Mouse (Mus musculus) hindbrain, postnatal 0 days (tissue): ENCODE measurements around the gene Tpst2. TPM values are rescaled to one million over a fixed set of nuclear protein-coding genes. Genes with fewer than 3 reads are reported as not detected.

Experiments used
- ATAC-seq: fragments of 200-750 bp; cut with Nextera tagmentation; 2 replicates; pipeline ENCODE4 v1.8.0; 2017; ENCODE audit warnings: mild to moderate bottlenecking, moderate TSS enrichment, moderate library complexity
- DNase-seq: peaks from one replicate; pipeline ENCODE4 v3.0.0-alpha.2; 2015; ENCODE audit warnings: low spot score
- H3K27ac ChIP-seq: fragments of 300-500 bp; sonication (generic); 2 replicates; pipeline ENCODE4 v1.5.1; 2014; ENCODE audit warnings: mild to moderate bottlenecking
- H3K27me3 ChIP-seq: fragments of 300-500 bp; sonication (generic); 2 replicates; pipeline ENCODE4 v1.6.1; 2014; ENCODE audit warnings: low read length, mixed read lengths; ENCODE audit not compliant: insufficient read depth
- H3K36me3 ChIP-seq: fragments of 300-500 bp; sonication (generic); 2 replicates; pipeline ENCODE4 v1.6.1; 2014; ENCODE audit warnings: low read length, mixed read lengths; ENCODE audit not compliant: insufficient read depth
- H3K4me1 ChIP-seq: fragments of 300-500 bp; sonication (generic); 2 replicates; pipeline ENCODE4 v1.6.1; 2014; ENCODE audit warnings: antibody characterized with exemption, low read length, mixed read lengths; ENCODE audit not compliant: insufficient read depth
- H3K4me2 ChIP-seq: fragments of 300-500 bp; sonication (generic); 2 replicates; pipeline ENCODE4 v1.6.1; 2014; ENCODE audit warnings: low read depth, mild to moderate bottlenecking, low read length, moderate library complexity, mixed read lengths
- H3K4me3 ChIP-seq: fragments of 300-500 bp; sonication (generic); 2 replicates; pipeline ENCODE4 v1.5.1; 2014; ENCODE audit warnings: low read length
- H3K9ac ChIP-seq: fragments of 300-500 bp; sonication (generic); replicated peaks from 2 replicates; pipeline ENCODE4 v1.6.1; 2014; ENCODE audit warnings: mild to moderate bottlenecking, low read length, moderate library complexity, mixed read lengths
- H3K9me3 ChIP-seq: fragments of 300-500 bp; sonication (generic); 2 replicates; pipeline ENCODE4 v1.6.1; 2016; ENCODE audit warnings: low read length, mixed read lengths
- CTCF ChIP-seq: IDR thresholded peaks from 2 replicates; pipeline ENCODE4 v1.5.1; 2016; ENCODE audit warnings: antibody characterized with exemption, control low read depth, low read depth
- WGBS: fragments of 180-500 bp; shearing (Covaris S2); extraction: QIAGEN DNeasy Blood & Tissue Kit; methylation state at CpG from one replicate; pipeline ENCODE4 v1.1.7; 2014; 5-methylcytosine and 5-hydroxymethylcytosine counted together
- polyA plus RNA-seq: library from polyadenylated mRNA; unstranded; fragments of >200 nt; fragmentation: Nextera tagmentation; extraction: Ambion mirVana; gene quantifications from 2 replicates; pipeline ENCODE4 v1.2.1, GENCODE M21; 2015
- total RNA-seq: library from RNA; depleted of rRNA; stranded (reverse); fragments of >200 nt; gene quantifications from 2 replicates; pipeline ENCODE4 v1.2.3, GENCODE M21; 2014

Gene Tpst2
- total and polyA plus RNA-seq, 2 experiments from 2014 or later, result 37.0 to 57.0 TPM

DNA sequence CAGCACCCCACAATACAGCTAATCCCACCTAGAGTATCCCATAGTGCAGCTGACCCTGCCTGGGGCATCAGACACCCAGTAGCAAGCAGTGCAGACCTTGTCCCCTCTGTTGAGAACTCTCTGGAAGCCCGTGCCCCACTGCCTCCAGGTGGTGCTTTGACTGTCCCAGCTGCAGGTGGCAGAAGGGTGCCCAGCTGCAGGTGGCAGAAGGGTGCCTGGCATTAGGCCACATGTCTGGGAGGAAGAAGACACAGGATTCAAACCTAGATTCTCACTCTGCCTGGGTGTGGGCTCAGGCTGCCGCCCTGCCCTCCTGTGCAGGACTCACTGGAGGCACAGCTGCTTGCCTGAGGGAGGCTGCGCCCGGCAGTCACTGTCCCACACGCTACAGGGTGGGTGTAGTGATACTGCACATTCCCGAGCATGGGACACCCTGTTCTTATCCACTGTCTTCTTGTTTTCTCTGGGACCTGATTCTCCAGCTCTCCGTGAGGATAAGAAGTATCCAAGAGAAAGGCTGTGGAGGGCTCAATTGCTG, 9.1 kb downstream of the Tpst2 start:
- peaks cover 3% of the 10 kb centered on the region for H3K4me1 ChIP-seq
- no peak for TF ChIP-seq CTCF
- ATAC-seq, result no peak

DNA sequence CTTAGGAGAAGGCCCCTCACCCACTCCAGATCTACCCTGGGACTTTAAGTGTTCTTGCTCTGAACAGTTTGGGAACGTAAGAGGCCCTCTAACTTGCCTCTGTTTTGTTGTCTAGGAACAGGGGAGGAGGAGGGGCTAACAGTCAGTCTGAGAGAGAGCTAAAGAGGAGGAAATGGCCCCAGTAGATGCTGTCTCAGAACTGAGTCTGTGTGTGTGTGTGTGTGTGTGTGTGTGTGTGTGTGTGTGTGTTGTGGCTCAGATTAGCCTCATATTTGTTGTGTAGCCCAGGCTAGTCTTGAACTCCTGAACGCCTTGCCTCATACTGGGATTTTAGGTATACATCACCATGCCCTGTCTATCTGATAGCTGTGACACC, 10.1 kb downstream of the Tpst2 start:
- WGBS, result 78% methylated on average over 2 of the region's 2 CpGs
- H3K4me1 ChIP-seq, result peaks cover 3% of the 10 kb centered on the region
- H3K27ac ChIP-seq, result no peak overlapping the region
- no peaks in the 10 kb centered on the region for H3K36me3 ChIP-seq
- DNase-seq, result no peak
- no peak overlapping the region for H3K4me2 ChIP-seq
- no peak overlapping the region for H3K9ac ChIP-seq
- H3K4me3 ChIP-seq, result no peak overlapping the region
- TF ChIP-seq CTCF, result no peak
- H3K27me3 ChIP-seq, result no peaks in the 10 kb centered on the region
- no peaks in the 10 kb centered on the region for H3K9me3 ChIP-seq
- ATAC-seq, result no peak

More for the DNA sequence above, 9.1 kb downstream of the Tpst2 start:
- H3K4me2 ChIP-seq, result no peak overlapping the region
- no peak overlapping the region for H3K9ac ChIP-seq
- no peak for DNase-seq
- 85% methylated on average over 7 of the region's 7 CpGs for WGBS
- H3K27me3 ChIP-seq, result no peaks in the 10 kb centered on the region
- no peaks in the 10 kb centered on the region for H3K9me3 ChIP-seq
- no peaks in the 10 kb centered on the region for H3K36me3 ChIP-seq
- no peak overlapping the region for H3K27ac ChIP-seq
- H3K4me3 ChIP-seq, result no peak overlapping the region

DNA sequence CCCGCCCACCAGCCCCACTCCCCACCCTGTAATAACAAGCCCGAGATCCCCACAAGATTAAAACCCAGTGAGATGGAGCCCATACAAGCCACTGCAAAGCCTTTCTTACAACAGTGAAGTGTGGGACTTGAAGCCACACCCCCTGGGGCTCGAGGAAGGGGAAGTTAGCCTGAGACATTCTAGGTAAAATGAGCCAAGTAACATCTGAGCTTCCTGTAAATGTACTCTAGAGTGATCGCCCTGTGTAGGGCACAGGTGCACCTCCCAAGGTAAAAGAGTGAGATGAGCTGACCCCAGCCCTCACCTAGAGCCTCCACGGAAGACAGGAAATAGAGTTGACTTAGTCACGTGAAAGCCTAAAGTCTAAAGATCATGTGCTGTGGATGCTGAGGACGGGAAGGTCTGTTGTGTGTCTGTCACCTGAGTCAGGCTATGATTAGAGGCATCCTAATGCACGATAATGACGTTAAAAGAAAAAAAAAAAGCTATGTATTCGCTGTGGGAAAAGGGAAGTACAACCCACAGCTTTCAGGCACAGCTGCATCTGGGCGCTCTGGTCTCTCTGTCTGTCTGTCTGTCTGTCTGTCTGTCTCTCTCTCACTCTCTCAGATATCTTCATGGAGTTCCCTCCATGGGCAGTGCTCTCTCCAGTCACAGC, 10.6 kb downstream of the Tpst2 start:
- Histone ChIP-seq H3K27ac (no peak overlapping the region), H3K27me3 (no peaks in the 10 kb centered on the region), H3K4me1 (peaks cover 7% of the 10 kb centered on the region), H3K9ac (no peak overlapping the region), H3K4me3 (no peak overlapping the region), H3K9me3 (no peaks in the 10 kb centered on the region), H3K36me3 (no peaks in the 10 kb centered on the region), H3K4me2 (no peak overlapping the region)
- ATAC-seq, result no peak
- TF ChIP-seq CTCF, result no peak
- DNase-seq, result no peak
- 77% methylated on average over 11 of the region's 11 CpGs for WGBS

DNA sequence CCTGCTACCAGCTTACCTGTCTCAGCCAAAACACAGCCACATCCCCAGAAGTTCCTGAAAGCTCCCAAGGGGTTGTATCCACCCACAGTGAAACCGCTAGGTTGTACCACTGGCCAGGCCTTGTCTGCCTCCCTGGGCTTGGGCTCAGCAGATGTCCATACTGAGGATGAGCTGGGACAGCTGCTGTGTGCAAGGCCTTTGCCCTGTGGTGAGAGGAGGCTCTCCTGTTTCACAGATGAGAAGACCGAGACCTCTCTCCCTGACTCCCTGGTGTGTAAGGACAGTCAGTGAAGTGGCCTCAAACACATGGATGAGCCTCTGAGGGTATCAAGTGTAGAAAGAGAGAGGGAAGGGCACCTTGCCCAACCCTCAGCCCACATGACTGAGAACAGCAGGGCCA, 11.2 kb downstream of the Tpst2 start:
- H3K4me3 ChIP-seq, result no peak overlapping the region
- DNase-seq, result no peak
- WGBS, result 86% methylated on average over 2 of the region's 2 CpGs
- no peak overlapping the region for H3K9ac ChIP-seq
- ATAC-seq, result no peak
- H3K4me1 ChIP-seq, result peaks cover 8% of the 10 kb centered on the region; the same call in 1 of the 2 replicates
- no peak overlapping the region for H3K27ac ChIP-seq
- no peak overlapping the region for H3K4me2 ChIP-seq
- no peaks in the 10 kb centered on the region for H3K27me3 ChIP-seq
- H3K9me3 ChIP-seq, result no peaks in the 10 kb centered on the region
- H3K36me3 ChIP-seq, result no peaks in the 10 kb centered on the region
- no peak for TF ChIP-seq CTCF

DNA sequence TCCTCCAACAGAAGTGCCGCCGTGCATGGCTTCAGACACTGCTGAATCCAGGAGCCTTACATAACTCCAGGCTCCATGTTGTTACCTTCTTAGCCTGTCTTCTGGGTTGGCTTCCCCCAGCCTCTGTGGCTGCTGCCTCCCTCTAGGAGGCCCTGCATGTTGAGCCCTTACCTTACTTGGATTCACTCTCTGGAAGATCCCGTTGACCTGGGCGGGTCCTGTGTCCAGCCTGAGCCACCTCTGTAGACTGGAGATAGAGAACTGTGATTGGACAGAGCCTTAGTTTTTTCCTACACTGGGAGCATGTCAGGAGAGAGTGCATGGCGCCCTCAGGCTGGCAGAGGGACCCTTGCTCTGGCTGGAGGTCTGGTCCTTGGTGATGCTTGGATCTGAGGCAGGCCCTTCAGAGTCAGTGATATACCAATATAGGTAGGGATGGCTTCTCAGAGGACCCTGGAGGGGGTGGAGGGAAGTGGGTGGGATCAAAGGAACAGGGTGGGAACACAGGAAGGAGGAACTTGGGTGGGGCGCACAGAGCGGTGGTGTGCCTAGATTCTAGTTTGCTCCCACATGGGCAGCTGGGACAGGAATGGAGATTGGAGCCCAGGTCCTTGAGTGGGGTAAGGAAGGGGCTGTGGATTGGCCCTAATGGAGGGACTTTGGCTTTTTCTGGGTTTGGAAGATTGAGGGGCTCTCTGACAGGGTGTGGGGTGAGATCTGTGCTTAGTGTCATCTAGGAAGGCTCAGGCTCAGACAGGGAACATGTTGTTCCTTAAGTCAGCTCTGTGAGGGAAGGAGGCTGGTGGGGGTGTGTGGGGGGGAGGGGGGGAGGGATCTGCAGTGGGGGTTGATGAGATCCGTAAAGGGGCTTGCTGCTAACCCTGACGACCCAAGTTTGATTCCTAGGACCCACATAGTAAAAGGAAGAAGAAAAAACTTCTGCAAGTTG, 12.0 kb downstream of the Tpst2 start:
- 88% methylated on average over 9 of the region's 9 CpGs for WGBS
- no peak for TF ChIP-seq CTCF
- Histone ChIP-seq H3K9me3 (no peaks in the 10 kb centered on the region), H3K4me2 (no peak overlapping the region), H3K27me3 (no peaks in the 10 kb centered on the region), H3K4me3 (no peak overlapping the region), H3K4me1 (peaks cover 8% of the 10 kb centered on the region; the same call in 1 of the 2 replicates), H3K9ac (no peak overlapping the region), H3K27ac (no peak overlapping the region), H3K36me3 (no peaks in the 10 kb centered on the region)
- DNase-seq (no peak), ATAC-seq (no peak)

DNA sequence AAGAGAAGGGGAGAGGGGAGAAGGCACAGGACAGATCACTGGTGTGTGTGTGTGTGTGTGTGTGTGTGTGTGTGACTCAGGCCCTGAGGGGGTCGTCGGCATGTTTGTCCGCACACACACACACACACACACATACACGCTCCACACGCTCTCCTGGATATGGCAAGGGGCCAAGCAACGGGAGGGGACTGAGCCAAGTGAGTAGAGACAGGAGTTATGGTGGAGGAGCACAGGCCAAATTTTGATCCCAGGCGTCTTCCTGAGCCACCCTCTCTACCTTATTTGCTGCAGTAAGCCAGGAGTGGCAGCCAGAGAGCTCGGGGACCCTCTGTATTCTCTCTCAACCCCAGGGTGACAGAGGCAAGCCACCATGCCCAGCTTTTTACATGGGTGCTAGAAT, 12.7 kb downstream of the Tpst2 start:
- no peak for TF ChIP-seq CTCF
- H3K36me3 ChIP-seq, result no peaks in the 10 kb centered on the region
- no peak overlapping the region for H3K27ac ChIP-seq
- H3K4me2 ChIP-seq, result no peak overlapping the region
- H3K27me3 ChIP-seq, result no peaks in the 10 kb centered on the region
- WGBS, result 49% methylated on average over 8 of the region's 8 CpGs
- no peaks in the 10 kb centered on the region for H3K9me3 ChIP-seq
- H3K4me3 ChIP-seq, result no peak overlapping the region
- no peak for ATAC-seq
- no peak overlapping the region for H3K9ac ChIP-seq
- peaks cover 8% of the 10 kb centered on the region; the same call in 1 of the 2 replicates for H3K4me1 ChIP-seq
- peak; percentile 39 for DNase-seq
